Mouse (Mus musculus) ovary, postnatal 36 days (tissue): ENCODE results near the gene Efna3.

Source experiments
- DNase-seq: peaks from one replicate; pipeline ENCODE4 v3.0.0; 2022; ENCODE audit warnings: low spot score, mixed read lengths

The Efna3 gene

GRCm38 (mm10) chr3:89322514-89323165, at the start of gene Efna3:
Efna3 (minus strand) TSS chr3:89322965.
- peak; percentile 77 for DNase-seq

GRCm38 (mm10) chr3:89367338-89367737, 44.6 kb upstream of the Efna3 start:
- no peak for DNase-seq

- peak; percentile 42 for DNase-seq
Measured at GRCm38 (mm10) chr3:89365486-89366414, 43.0 kb upstream of the Efna3 start.

DNA sequence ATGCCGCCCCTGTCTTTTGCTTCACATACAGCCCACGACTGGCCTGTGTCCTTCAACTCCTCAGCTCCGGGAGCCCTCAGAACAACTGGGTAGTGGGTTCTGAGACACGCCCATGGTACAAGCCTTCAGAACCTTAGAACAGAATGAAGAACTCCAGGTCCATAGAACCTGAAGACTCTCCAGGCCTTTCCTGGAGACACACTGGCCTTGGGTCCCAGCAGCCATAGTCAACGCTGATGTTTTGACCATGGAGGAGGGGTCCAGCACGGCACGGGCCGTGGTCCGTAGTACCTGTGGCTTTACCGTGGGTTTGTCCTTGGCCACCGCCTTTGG, 42.4 kb upstream of the Efna3 start, which contains the start of gene Dcst1:
Dcst1 (minus strand) TSS at position 101 of the 333 bp plus-strand sequence.
- DNase-seq = no peak

DNA sequence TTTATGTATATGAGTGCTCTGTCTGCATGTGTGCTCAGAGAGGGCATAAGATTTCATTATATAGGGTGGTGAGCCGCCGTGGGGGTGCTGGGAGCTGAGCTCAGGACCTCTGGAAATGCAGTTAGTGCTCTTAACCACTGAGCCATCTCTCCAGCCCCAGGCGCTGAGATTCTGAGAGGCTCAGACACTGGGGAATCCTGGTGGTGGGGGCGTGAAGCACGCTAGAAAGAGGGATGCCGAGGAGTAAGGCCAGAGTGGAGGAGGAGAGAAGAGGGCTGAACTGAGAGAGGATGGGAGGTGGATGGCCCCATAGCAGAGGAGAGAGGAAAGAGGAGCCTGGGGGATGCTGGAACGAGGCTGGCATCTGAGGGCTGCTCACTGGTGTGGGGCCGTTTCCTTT, 41.9 kb upstream of the Efna3 start:
- no peak for DNase-seq

GRCm38 (mm10) chr3:89361675-89362074, 38.9 kb upstream of the Efna3 start, which contains the start of gene Dcst2:
Dcst2 (plus strand) TSS chr3:89361975.
- DNase-seq = peak; percentile 3

DNA sequence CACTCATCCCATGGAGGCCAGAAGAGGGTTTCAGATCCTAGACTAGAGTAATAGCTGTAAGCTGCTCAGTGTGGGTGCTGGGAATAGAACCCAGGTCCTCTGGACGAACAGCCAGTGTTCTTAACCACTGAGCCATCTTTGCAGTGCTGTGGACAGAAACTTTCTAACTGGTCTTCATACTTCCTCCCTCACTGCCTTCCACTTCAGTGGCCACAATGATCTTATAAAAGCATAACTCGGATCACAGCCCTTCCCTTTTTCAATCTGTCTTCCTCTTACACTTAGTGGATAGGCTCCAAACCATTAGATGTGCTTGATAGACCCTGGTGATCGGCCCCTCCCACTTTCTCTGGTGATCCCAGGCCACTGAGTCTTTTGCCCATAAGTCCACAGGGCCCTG, 37.5 kb upstream of the Efna3 start:
- DNase-seq = no peak

- DNase-seq = peak; percentile 4
Measured at GRCm38 (mm10) chr3:89359630-89360029, 36.9 kb upstream of the Efna3 start.

DNA sequence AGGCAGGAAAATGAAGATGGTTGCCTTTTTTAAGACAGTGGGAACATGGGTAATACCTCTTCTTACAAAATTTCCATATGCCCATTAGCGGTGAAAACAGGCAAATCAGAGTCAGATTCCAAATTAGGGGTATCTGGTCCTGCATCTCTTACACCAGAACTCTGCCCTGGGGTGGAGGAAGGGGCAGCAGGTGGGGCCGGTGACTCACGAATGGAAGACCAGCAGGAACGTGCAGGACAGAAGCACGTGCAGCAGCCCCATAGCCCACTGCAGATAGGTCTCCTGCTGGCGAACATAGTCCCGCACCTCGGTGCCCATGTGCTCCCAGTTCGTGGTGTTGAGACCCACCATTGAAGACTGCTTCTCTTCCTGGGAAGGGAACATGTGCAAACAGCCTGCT, 33.3 kb upstream of the Efna3 start:
- no peak for DNase-seq

- no peak for DNase-seq
Measured at GRCm38 (mm10) chr3:89355512-89355902, 32.7 kb upstream of the Efna3 start.

GRCm38 (mm10) chr3:89354816-89355511, 32.2 kb upstream of the Efna3 start:
- DNase-seq = peak; percentile 80

DNA sequence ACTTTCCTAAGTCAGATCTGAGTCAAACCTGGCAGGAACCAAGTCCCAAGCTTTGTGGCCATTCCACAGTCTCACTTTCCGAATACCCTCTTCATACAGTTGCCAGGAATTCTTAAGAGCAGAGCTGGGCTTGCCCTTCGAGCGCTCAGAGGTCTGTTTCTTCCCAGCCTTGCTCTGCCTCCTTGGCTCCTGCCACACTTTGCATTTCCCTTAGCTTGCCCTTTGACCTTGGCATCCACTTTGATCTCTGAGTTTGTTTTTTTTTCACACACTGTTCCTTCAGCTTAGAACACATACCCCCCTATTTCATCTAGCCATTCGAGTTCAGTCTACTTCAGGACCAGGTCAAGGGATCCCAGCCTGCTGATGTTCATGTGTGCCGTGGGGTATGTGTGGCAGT, 28.5 kb upstream of the Efna3 start:
- DNase-seq = no peak

DNA sequence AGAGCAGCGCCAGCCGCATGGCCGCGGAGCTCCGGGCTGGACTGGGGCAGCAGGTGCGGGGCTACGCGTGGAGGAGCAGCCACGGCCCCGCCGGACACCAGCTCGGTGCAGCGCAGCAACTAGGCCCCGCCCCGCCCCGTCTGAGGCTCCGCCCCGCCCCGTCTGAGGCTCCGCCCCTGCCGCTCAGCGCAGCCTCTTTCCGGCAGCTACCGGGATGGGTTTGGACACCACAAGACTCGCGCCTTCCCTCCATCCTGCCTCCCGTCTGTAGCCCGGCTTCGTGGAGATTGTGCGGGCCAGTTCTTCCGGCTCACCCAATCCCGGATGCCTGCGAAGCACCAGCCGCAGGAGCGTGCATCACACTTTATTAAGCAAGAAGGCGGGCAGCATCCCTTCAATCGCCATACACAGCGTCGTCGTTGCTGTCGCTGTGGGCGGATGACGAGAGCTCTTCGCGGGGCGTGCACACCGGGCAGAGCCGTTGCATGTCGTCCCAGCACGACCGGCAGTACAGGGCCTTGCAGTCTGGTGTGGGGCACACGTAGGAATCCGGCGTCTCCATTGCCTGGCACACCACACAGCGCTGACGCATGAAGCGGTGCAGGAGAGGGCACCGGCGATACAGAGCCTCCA, 27.2 kb upstream of the Efna3 start, which contains the start of gene Adam15:
Adam15 (minus strand) TSS at position 128 of the 633 bp plus-strand sequence.
- DNase-seq = peak; percentile 90

GRCm38 (mm10) chr3:89348911-89349868, 26.4 kb upstream of the Efna3 start:
- DNase-seq = peak; percentile 53

- no peak for DNase-seq
Measured at GRCm38 (mm10) chr3:89347916-89348315, 25.2 kb upstream of the Efna3 start.

DNA sequence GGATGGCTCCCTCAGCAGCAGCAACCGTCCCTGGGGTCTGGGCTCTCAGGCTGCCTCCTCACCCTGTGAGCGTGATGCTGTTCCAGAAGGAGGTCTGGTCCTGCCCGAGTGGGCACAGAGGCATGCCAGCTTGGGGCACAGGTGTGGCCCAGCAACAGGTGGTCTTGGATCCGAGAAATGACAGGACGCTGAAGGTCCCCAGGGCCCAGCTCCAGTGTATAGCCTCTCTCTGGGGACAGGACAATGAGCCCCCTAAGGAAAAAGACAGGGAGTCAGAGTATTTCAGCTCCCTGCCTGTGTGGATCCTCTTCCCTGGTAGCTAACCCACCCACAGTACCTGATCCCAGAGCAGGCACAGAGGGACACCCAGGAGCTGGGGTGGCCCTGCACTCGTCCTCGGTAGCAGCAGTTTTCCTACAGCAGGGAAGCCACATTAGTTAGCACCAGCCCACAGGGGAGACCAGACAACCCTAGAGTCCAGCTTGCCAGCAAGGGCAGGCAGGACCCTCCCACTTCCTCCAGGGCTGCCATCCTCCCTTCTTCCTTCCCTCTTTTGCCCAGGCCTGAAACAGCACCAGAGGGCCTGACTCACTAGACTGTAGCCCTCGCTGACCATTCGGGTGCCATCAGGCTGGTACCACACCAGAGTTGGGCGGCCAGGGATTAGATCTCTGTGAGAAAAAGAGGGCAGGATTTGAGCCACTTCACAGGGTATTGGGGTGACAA, 24.2 kb upstream of the Efna3 start:
- no peak for DNase-seq

DNA sequence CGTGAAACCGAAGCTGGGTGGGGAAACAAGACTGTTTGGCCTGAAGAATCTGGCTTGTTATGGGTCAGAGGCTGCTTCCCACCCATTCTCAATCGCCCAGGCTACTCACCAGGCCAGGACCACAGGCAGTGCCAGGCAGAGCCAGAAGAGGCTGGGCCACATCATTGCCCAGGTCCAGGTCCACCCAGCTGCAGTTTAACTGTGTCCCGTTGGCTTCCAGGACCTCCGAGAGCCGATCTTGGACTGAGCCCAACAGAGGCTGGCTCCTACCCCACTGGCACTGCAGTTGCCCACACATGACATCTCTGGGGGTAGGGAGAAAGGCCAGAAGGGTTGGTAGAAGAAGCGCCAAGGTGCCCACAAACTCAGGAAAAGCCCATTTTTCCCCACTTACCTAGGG, 20.5 kb upstream of the Efna3 start:
- DNase-seq = no peak

DNA sequence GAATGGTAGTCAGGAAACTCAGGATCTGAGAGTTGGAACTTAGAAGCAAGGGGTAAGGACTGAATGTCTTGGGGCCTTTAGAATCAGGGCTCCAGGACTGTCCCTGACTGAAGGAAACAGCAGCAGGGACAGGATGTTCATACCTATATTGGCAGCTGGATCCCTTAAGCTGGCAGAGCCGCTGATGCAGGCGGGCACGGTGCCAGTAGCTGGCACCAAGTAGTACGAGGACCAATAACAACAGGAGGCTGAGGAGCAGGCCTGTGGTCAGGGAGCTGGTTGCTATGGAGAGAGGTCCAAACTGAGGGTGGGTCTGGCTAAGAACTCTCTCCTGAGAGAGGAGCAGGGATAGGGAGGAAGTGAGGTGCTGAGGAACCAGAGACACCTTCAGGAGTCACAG, 19.0 kb upstream of the Efna3 start:
- no peak for DNase-seq

DNA sequence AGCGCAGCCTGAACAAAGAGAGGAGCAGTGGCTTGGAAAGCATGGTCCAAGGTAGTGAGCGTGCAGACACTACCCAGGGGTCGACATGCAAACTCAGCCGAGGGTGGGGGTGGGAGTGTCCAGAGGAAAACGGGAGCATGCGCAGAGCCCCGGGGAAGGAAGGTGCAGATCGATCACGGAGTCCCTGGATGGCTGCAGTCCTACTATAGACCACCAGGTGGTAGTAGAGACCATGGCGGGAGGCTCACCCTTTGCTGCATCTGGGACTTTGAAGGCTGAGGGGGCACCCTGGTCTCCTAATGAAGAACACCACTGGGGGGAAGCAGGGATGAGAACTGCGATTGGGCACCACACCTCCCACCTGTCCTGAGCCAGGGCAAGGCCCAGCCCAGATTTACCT, 17.7 kb upstream of the Efna3 start:
- DNase-seq = peak; percentile 61

DNA sequence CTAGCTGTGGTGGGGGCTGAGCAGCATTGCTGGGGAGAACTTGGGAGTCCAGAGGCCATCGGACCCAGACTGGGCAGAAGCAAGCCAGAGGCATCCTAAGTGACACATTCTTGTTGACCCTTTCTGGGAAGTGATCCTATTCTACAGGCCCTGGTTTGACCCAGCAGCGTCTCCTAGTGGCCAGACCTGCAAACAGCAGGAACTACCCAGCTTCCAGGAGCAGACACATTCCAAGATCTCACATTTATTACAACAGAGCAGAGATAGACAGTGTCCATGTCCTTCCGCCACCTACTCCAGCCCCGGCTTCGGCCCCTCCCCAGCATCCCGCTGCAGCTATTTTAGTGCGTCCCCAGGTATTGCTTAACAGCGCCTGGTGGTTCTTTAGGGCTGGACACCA, 16.7 kb upstream of the Efna3 start:
- DNase-seq = peak; percentile 64
